Mouse (Mus musculus) heart, embryonic 10.5 days (tissue): ENCODE measurements at regions not wholly inside any gene's neighbourhood (a gene's known extent, or its start where the extent isn't known, plus 50 kb on each side); places are given as distances from the start of the nearest gene placed in this dataset.

Experiments
- DNase-seq: peaks from one replicate; pipeline ENCODE4 v3.0.0-alpha.2; 2017; ENCODE audit warnings: low spot score
- H3K27ac ChIP-seq: fragments of 300-500 bp; sonication (generic); 2 replicates; pipeline ENCODE4 v1.5.1; 2016; ENCODE audit warnings: mild to moderate bottlenecking
- H3K27me3 ChIP-seq: fragments of 300-500 bp; sonication (generic); 2 replicates; pipeline ENCODE4 v1.6.1; 2016; ENCODE audit warnings: mild to moderate bottlenecking; ENCODE audit not compliant: poor library complexity, insufficient read depth, severe bottlenecking
- H3K36me3 ChIP-seq: fragments of 300-500 bp; sonication (generic); 2 replicates; pipeline ENCODE4 v1.6.1; 2016; ENCODE audit warnings: mild to moderate bottlenecking, moderate library complexity
- H3K4me1 ChIP-seq: fragments of 300-500 bp; sonication (generic); 2 replicates; pipeline ENCODE4 v1.6.1; 2016; ENCODE audit warnings: mild to moderate bottlenecking
- H3K4me3 ChIP-seq: fragments of 300-500 bp; sonication (generic); 2 replicates; pipeline ENCODE4 v1.5.1; 2016; ENCODE audit warnings: mild to moderate bottlenecking, moderate library complexity
- H3K9me3 ChIP-seq: fragments of 300-500 bp; sonication (generic); 2 replicates; pipeline ENCODE4 v1.6.1; 2016; ENCODE audit warnings: mild to moderate bottlenecking, moderate library complexity
- WGBS: fragments of 180-500 bp; shearing (Covaris S2); methylation state at CpG from one replicate; pipeline ENCODE4 v1.1.7; 2016; 5-methylcytosine and 5-hydroxymethylcytosine counted together

GRCm38 (mm10) chr12:77696039-77696631 lies 458.2 kb downstream of the Fut8 start:
- no peaks in the 10 kb centered on the region for H3K27me3 ChIP-seq
- no peaks in the 10 kb centered on the region for H3K9me3 ChIP-seq
- no peak overlapping the region for H3K4me3 ChIP-seq
- no peak for DNase-seq
- WGBS, result 75% methylated on average over 8 of the region's 8 CpGs
- H3K4me1 ChIP-seq, result peaks cover 14% of the 10 kb centered on the region; the same call in 1 of the 2 replicates
- no peak overlapping the region for H3K27ac ChIP-seq
- no peaks in the 10 kb centered on the region for H3K36me3 ChIP-seq

- 75% methylated on average over 4 of the region's 4 CpGs for WGBS
- no peaks in the 10 kb centered on the region for H3K27me3 ChIP-seq
Measured at GRCm38 (mm10) chr12:77696662-77697061, 458.7 kb downstream of the Fut8 start.

GRCm38 (mm10) chr12:77698088-77698487 lies 460.2 kb downstream of the Fut8 start:
- peaks cover 7% of the 10 kb centered on the region; the same call in 1 of the 2 replicates for H3K4me1 ChIP-seq
- 61% methylated on average over 7 of the region's 7 CpGs for WGBS
- no peak for DNase-seq
- H3K27me3 ChIP-seq, result no peaks in the 10 kb centered on the region
- H3K9me3 ChIP-seq, result no peaks in the 10 kb centered on the region
- H3K36me3 ChIP-seq, result no peaks in the 10 kb centered on the region
- H3K4me3 ChIP-seq, result no peak overlapping the region
- H3K27ac ChIP-seq, result no peak overlapping the region

More at GRCm38 (mm10) chr12:77696662-77697061, 458.7 kb downstream of the Fut8 start:
- Histone ChIP-seq H3K4me1 (peaks cover 14% of the 10 kb centered on the region; the same call in 1 of the 2 replicates), H3K9me3 (no peaks in the 10 kb centered on the region), H3K27ac (no peak overlapping the region), H3K4me3 (no peak overlapping the region), H3K36me3 (no peaks in the 10 kb centered on the region)
- no peak for DNase-seq

GRCm38 (mm10) chr12:77699896-77700605 lies 462.1 kb downstream of the Fut8 start:
- Histone ChIP-seq H3K4me3 (no peak overlapping the region), H3K27ac (no peak overlapping the region), H3K4me1 (no peaks in the 10 kb centered on the region), H3K27me3 (no peaks in the 10 kb centered on the region), H3K36me3 (no peaks in the 10 kb centered on the region), H3K9me3 (no peaks in the 10 kb centered on the region)
- 50% methylated on average over 2 of the region's 2 CpGs for WGBS
- DNase-seq, result no peak

- Histone ChIP-seq H3K27ac (no peak overlapping the region), H3K36me3 (no peaks in the 10 kb centered on the region), H3K4me3 (no peak overlapping the region), H3K27me3 (no peaks in the 10 kb centered on the region), H3K9me3 (no peaks in the 10 kb centered on the region), H3K4me1 (no peaks in the 10 kb centered on the region)
- DNase-seq, result no peak
- WGBS, result 72% methylated on average over 7 of the region's 7 CpGs
Measured at GRCm38 (mm10) chr12:77715506-77715905, 477.6 kb downstream of the Fut8 start.

- Histone ChIP-seq H3K9me3 (no peaks in the 10 kb centered on the region), H3K4me1 (no peaks in the 10 kb centered on the region), H3K27ac (no peak overlapping the region), H3K4me3 (no peak overlapping the region), H3K27me3 (no peaks in the 10 kb centered on the region), H3K36me3 (no peaks in the 10 kb centered on the region)
- WGBS, result 25% methylated on average over 2 of the region's 2 CpGs
- no peak for DNase-seq
Measured at GRCm38 (mm10) chr12:77715979-77716378, 478.1 kb downstream of the Fut8 start.

- no peaks in the 10 kb centered on the region for H3K9me3 ChIP-seq
- no peaks in the 10 kb centered on the region for H3K36me3 ChIP-seq
- WGBS, result 56% methylated on average over 4 of the region's 4 CpGs
- DNase-seq, result no peak
- H3K4me1 ChIP-seq, result no peaks in the 10 kb centered on the region
- no peak overlapping the region for H3K4me3 ChIP-seq
- H3K27me3 ChIP-seq, result no peaks in the 10 kb centered on the region
- no peak overlapping the region for H3K27ac ChIP-seq
Measured at GRCm38 (mm10) chr12:77727766-77728165, 466.3 kb upstream of the Gm6657 start.

GRCm38 (mm10) chr12:77739047-77739760 lies 454.8 kb upstream of the Gm6657 start:
- Histone ChIP-seq H3K4me1 (no peaks in the 10 kb centered on the region), H3K27me3 (no peaks in the 10 kb centered on the region), H3K27ac (no peak overlapping the region), H3K36me3 (no peaks in the 10 kb centered on the region), H3K9me3 (no peaks in the 10 kb centered on the region), H3K4me3 (no peak overlapping the region)
- WGBS, result 70% methylated on average over 6 of the region's 6 CpGs
- no peak for DNase-seq

GRCm38 (mm10) chr12:77742716-77743115 lies 451.3 kb upstream of the Gm6657 start:
- H3K9me3 ChIP-seq, result no peaks in the 10 kb centered on the region
- H3K4me1 ChIP-seq, result no peaks in the 10 kb centered on the region
- no peaks in the 10 kb centered on the region for H3K27me3 ChIP-seq
- no peak overlapping the region for H3K27ac ChIP-seq
- no peak for DNase-seq
- WGBS, result 66% methylated on average over 3 of the region's 3 CpGs
- H3K4me3 ChIP-seq, result no peak overlapping the region
- no peaks in the 10 kb centered on the region for H3K36me3 ChIP-seq

GRCm38 (mm10) chr12:77749438-77750007 lies 444.5 kb upstream of the Gm6657 start:
- whole genome bisulfite sequencing, result 78% methylated on average over 3 of the region's 3 CpGs
- Histone ChIP-seq H3K4me3 (no peak overlapping the region), H3K4me1 (no peaks in the 10 kb centered on the region), H3K36me3 (no peaks in the 10 kb centered on the region), H3K9me3 (no peaks in the 10 kb centered on the region), H3K27ac (no peak overlapping the region), H3K27me3 (no peaks in the 10 kb centered on the region)
- no peak for DNase-seq

- Histone ChIP-seq H3K4me3 (no peak overlapping the region), H3K9me3 (no peaks in the 10 kb centered on the region), H3K27me3 (no peaks in the 10 kb centered on the region), H3K27ac (no peak overlapping the region), H3K4me1 (peaks cover 8% of the 10 kb centered on the region), H3K36me3 (no peaks in the 10 kb centered on the region)
- no peak for DNase-seq
- WGBS, result 79% methylated on average over 5 of the region's 5 CpGs
Measured at GRCm38 (mm10) chr12:77752181-77752580, 441.9 kb upstream of the Gm6657 start.

- H3K4me3 ChIP-seq, result no peak overlapping the region
- H3K9me3 ChIP-seq, result no peaks in the 10 kb centered on the region
- H3K27me3 ChIP-seq, result no peaks in the 10 kb centered on the region
- H3K36me3 ChIP-seq, result no peaks in the 10 kb centered on the region
- H3K27ac ChIP-seq, result no peak overlapping the region
- H3K4me1 ChIP-seq, result peaks cover 8% of the 10 kb centered on the region
- no peak for DNase-seq
- 21% methylated on average over 7 of the region's 7 CpGs for WGBS
Measured at GRCm38 (mm10) chr12:77756021-77756420, 438.0 kb upstream of the Gm6657 start.

GRCm38 (mm10) chr12:77760976-77761375 lies 433.1 kb upstream of the Gm6657 start:
- H3K27ac ChIP-seq, result no peak overlapping the region
- H3K9me3 ChIP-seq, result no peaks in the 10 kb centered on the region
- H3K4me3 ChIP-seq, result no peak overlapping the region
- H3K27me3 ChIP-seq, result no peaks in the 10 kb centered on the region
- DNase-seq, result no peak
- WGBS, result 64% methylated on average over 3 of the region's 3 CpGs
- peaks cover 4% of the 10 kb centered on the region for H3K4me1 ChIP-seq
- no peaks in the 10 kb centered on the region for H3K36me3 ChIP-seq
